Mouse (Mus musculus) thymus, postnatal 10 days (tissue): ENCODE results near the gene Gm17617.
A peak's percentile ranks its signal among the peaks of the same experiment; 100 is the strongest.
"Not testable (repeated sequence)": the region's sequence is repeated elsewhere in the genome, so short reads cannot be mapped to it uniquely, and the experiment has no call there.

Source experiments
- DNase-seq, 2 experiments: peaks; one replicate each; pipeline ENCODE4 v3.0.0; 2021; ENCODE audit warnings: low spot score in 2 of 2

Gene Gm17617

GRCm38 (mm10) chr13:55135382-55135781 is 2.0 kb upstream of the Gm17617 start:
- DNase-seq, result no peak

- DNase-seq, result no peak
Observed at GRCm38 (mm10) chr13:55124903-55125302, 8.4 kb downstream of the Gm17617 start.

- no peak for DNase-seq
Observed at GRCm38 (mm10) chr13:55114375-55114774, 19.0 kb downstream of the Gm17617 start.

- no peak for DNase-seq
Observed at GRCm38 (mm10) chr13:55107694-55108093, 25.7 kb downstream of the Gm17617 start.

GRCm38 (mm10) chr13:55107116-55107515 is 26.2 kb downstream of the Gm17617 start:
- no peak for DNase-seq

- DNase-seq, result no peak
Observed at GRCm38 (mm10) chr13:55105953-55106691, 27.2 kb downstream of the Gm17617 start.

GRCm38 (mm10) chr13:55105045-55105952 is 28.0 kb downstream of the Gm17617 start, which contains the start of gene Zfp346:
TSS of gene Zfp346 (plus strand) at chr13:55105311.
- peak; percentile 94 to 96 for DNase-seq

- DNase-seq, result no peak
Observed at GRCm38 (mm10) chr13:55103351-55103750, 30.0 kb downstream of the Gm17617 start.

- DNase-seq, result no peak
Observed at GRCm38 (mm10) chr13:55102366-55102765, 31.0 kb downstream of the Gm17617 start.

GRCm38 (mm10) chr13:55101627-55102026 is 31.7 kb downstream of the Gm17617 start:
- no peak for DNase-seq

- peak; percentile 81 to 85 for DNase-seq
Observed at GRCm38 (mm10) chr13:55099726-55100478, 33.4 kb downstream of the Gm17617 start, which contains the start of gene Uimc1. TSS of gene Uimc1 (minus strand) at chr13:55100300.

GRCm38 (mm10) chr13:55099066-55099725 is 34.2 kb downstream of the Gm17617 start:
- peak; percentile 25 to 30 for DNase-seq

GRCm38 (mm10) chr13:55097841-55098240 is 35.5 kb downstream of the Gm17617 start:
- not testable (repeated sequence) for DNase-seq

GRCm38 (mm10) chr13:55092588-55092987 is 40.8 kb downstream of the Gm17617 start:
- no peak for DNase-seq
